Mouse (Mus musculus) stomach, embryonic 16.5 days (tissue): ENCODE results near the gene Slc17a7. TPM values are rescaled to one million over a fixed set of nuclear protein-coding genes. Genes with fewer than 3 reads are reported as not detected.
"Not testable (repeated sequence)": the region's sequence is repeated elsewhere in the genome, so short reads cannot be mapped to it uniquely, and the experiment has no call there.

Experiments
- ATAC-seq: fragments of 200-750 bp; cut with Nextera tagmentation; 2 replicates; pipeline ENCODE4 v1.8.0; 2017; ENCODE audit warnings: moderate number of reproducible peaks, moderate TSS enrichment; ENCODE audit not compliant: insufficient read depth, low FRiP score
- H3K27ac ChIP-seq: fragments of 300-500 bp; sonication (generic); 2 replicates; pipeline ENCODE4 v1.5.1; 2014; ENCODE audit warnings: low read length
- H3K27me3 ChIP-seq: fragments of 300-500 bp; sonication (generic); 2 replicates; pipeline ENCODE4 v1.6.1; 2014; ENCODE audit warnings: low read length, control low read depth, mixed read lengths; ENCODE audit not compliant: control insufficient read depth, insufficient read depth
- H3K36me3 ChIP-seq: fragments of 300-500 bp; sonication (generic); 2 replicates; pipeline ENCODE4 v1.6.1; 2014; ENCODE audit warnings: low read length; ENCODE audit not compliant: control insufficient read depth, insufficient read depth
- H3K4me1 ChIP-seq: fragments of 300-500 bp; sonication (generic); 2 replicates; pipeline ENCODE4 v1.6.1; 2014; ENCODE audit warnings: low read length, control low read depth, mixed read lengths; ENCODE audit not compliant: control insufficient read depth, insufficient read depth
- H3K4me2 ChIP-seq: fragments of 300-500 bp; sonication (generic); 2 replicates; pipeline ENCODE4 v1.6.1; 2014; ENCODE audit warnings: low read depth, low read length, mixed read lengths
- H3K4me3 ChIP-seq: fragments of 300-500 bp; sonication (generic); replicated peaks from 2 replicates; pipeline ENCODE4 v1.5.1; 2014; ENCODE audit warnings: mild to moderate bottlenecking, low read length
- H3K9ac ChIP-seq: fragments of 300-500 bp; sonication (generic); 2 replicates; pipeline ENCODE4 v1.6.1; 2014; ENCODE audit warnings: low read length
- H3K9me3 ChIP-seq: fragments of 300-500 bp; sonication (generic); replicated peaks from 2 replicates; pipeline ENCODE4 v1.6.1; 2016; ENCODE audit warnings: low read length, control low read depth; ENCODE audit not compliant: control insufficient read depth
- WGBS: fragments of 180-500 bp; shearing (Covaris S2); extraction: QIAGEN DNeasy Blood & Tissue Kit; methylation state at CpG from one replicate; pipeline ENCODE4 v1.1.7; 2014; 5-methylcytosine and 5-hydroxymethylcytosine counted together
- polyA plus RNA-seq: library from polyadenylated mRNA; unstranded; fragments of >200 nt; fragmentation: Nextera tagmentation; extraction: Ambion mirVana; gene quantifications from 2 replicates; pipeline ENCODE4 v1.2.1, GENCODE M21; 2015

Gene Slc17a7
- polyA plus RNA-seq, 1 experiment from 2014 or later: 0.22 TPM

DNA sequence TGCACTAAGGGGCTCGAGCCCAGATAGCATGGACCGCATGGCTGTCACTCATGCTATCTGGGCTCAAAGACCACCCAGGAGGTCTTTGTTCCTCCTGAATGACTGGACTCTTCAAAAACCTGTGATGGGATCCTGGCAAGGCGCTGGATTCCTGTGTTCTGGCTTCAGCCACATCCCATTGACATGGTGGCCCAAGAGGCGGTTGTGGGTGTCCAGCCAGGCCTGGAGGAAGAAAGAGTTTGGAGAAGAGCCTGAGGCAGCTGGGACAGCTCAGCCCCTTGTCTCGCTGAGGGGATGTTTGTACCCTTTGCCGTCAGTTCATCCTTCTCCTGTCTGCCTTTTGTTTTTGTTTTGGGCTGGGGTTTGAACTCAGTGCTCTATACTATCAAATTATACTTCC, 14.2 kb upstream of the Slc17a7 start:
- no peak overlapping the region for H3K9ac ChIP-seq
- no peak for ATAC-seq
- WGBS: 57% methylated on average over 6 of the region's 6 CpGs
- no peak overlapping the region for H3K4me2 ChIP-seq
- H3K9me3 ChIP-seq: no peaks in the 10 kb centered on the region
- H3K27me3 ChIP-seq: no peaks in the 10 kb centered on the region
- H3K27ac ChIP-seq: peak overlapping the region; percentile 85
- H3K4me1 ChIP-seq: peaks cover 28% of the 10 kb centered on the region
- no peak overlapping the region for H3K4me3 ChIP-seq
- no peaks in the 10 kb centered on the region; the same call in 1 of the 2 replicates for H3K36me3 ChIP-seq

DNA sequence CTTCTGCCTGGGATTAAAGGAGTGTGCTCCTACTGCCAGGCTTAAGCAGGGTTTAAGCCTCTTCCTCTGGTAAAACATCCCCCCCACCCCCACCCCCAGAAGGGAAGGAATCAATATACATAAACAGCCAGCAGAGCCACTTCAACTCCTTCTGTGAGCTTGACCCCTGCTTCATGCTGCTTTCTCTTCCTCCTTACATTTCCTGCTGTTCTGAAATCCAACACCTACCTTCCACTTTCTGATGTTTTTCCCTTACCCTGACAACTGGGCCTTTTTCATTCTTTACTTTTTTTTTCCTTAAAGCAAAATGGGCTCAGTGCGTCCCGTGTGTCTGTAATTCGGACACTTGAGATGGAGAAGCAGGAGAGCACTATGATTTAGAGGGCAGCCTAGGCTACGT, 13.4 kb upstream of the Slc17a7 start:
- WGBS: 48% methylated on average over 4 of the region's 4 CpGs
- ATAC-seq: no peak
- H3K9ac ChIP-seq: 0 out of 2 replicates have a peak overlapping the region, but pooled peaks have one; percentile 3

DNA sequence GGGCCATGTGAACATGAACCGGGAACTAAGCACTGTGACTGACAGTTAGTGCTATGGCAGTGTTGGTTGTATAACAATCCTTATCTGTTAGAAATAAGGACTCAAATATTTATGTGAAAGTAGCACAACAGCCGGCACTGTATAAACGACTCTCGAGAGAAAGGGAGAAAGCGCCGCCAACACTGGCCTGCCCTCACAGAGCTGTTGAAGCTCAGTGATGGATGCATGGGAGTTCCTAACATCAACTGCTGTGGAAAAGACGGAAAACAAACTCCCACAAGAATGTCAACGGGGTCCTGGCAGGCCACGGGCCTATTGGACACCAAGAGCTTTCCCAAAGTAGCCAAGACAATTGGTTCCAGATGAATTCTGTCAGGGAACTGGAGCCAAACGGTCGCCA, 12.4 kb upstream of the Slc17a7 start:
- Histone ChIP-seq H3K9me3 (no peaks in the 10 kb centered on the region), H3K4me3 (no peak overlapping the region), H3K27ac (peak overlapping the region; percentile 85), H3K4me2 (no peak overlapping the region), H3K27me3 (no peaks in the 10 kb centered on the region), H3K36me3 (no peaks in the 10 kb centered on the region), H3K4me1 (peaks cover 34% of the 10 kb centered on the region), H3K9ac (no peak overlapping the region)
- ATAC-seq: no peak
- WGBS: 22% methylated on average over 11 of the region's 11 CpGs

More for the DNA sequence above, 13.4 kb upstream of the Slc17a7 start:
- H3K27ac ChIP-seq: peak overlapping the region; percentile 85
- peaks cover 34% of the 10 kb centered on the region for H3K4me1 ChIP-seq
- H3K9me3 ChIP-seq: no peaks in the 10 kb centered on the region
- no peak overlapping the region for H3K4me3 ChIP-seq
- H3K4me2 ChIP-seq: 0 out of 2 replicates have a peak overlapping the region, but pooled peaks have one; percentile 11
- H3K36me3 ChIP-seq: no peaks in the 10 kb centered on the region; the same call in 1 of the 2 replicates
- H3K27me3 ChIP-seq: no peaks in the 10 kb centered on the region

DNA sequence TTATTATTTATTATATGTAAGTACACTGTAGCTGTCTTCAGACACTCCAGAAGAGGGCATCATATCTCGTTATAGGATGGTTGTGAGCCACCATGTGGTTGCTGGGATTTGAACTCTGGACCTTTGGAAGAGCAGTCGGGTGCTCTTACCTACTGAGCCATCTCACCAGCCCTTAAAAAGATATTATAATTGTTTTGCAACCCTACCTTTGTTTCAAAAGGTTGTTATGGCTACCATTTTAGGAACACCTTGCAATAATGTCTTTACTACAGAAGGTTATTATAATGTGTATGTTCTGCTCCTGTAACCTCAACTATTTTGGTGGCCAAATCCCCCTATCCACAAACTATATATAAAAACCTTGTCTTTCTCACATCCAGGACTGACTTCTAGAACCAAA, 10.7 kb upstream of the Slc17a7 start:
- H3K4me3 ChIP-seq, H3K27me3 ChIP-seq, H3K9me3 ChIP-seq, H3K36me3 ChIP-seq, ATAC-seq, H3K27ac ChIP-seq: not testable (repeated sequence)
- Histone ChIP-seq H3K4me1 (peaks cover 34% of the 10 kb centered on the region), H3K9ac (0 out of 2 replicates have a peak overlapping the region, but pooled peaks have one; percentile 92), H3K4me2 (peak overlapping the region; percentile 88)
- WGBS: 83% methylated on average over 2 of the region's 2 CpGs

DNA sequence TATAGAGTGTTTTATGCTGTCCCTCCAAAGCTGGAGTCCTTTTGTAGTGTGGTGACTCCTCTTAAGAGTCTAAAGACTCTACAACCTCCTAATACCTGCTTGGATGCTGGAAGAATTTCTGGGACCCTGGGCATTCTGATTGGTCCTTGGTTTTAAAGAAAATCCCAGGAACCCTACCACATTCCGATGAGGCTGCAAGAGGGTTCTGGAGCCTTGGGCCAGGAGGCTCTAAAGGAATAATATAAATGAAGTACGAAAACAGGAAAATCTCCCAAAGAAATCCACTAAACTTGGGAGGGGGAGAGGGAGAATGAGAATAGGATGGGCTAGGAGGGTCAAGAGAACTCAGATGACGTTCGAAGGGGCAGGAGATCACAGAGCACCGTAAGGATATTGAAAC, 10.2 kb upstream of the Slc17a7 start:
- WGBS: 2% methylated on average over 5 of the region's 5 CpGs
- Histone ChIP-seq H3K4me1 (peaks cover 34% of the 10 kb centered on the region), H3K4me3 (peak overlapping the region; percentile 80), H3K9ac (peak overlapping the region; percentile 92), H3K4me2 (peak overlapping the region; percentile 88), H3K27ac (peak overlapping the region; percentile 97), H3K27me3 (no peaks in the 10 kb centered on the region), H3K36me3 (no peaks in the 10 kb centered on the region), H3K9me3 (no peaks in the 10 kb centered on the region)
- ATAC-seq: no peak

DNA sequence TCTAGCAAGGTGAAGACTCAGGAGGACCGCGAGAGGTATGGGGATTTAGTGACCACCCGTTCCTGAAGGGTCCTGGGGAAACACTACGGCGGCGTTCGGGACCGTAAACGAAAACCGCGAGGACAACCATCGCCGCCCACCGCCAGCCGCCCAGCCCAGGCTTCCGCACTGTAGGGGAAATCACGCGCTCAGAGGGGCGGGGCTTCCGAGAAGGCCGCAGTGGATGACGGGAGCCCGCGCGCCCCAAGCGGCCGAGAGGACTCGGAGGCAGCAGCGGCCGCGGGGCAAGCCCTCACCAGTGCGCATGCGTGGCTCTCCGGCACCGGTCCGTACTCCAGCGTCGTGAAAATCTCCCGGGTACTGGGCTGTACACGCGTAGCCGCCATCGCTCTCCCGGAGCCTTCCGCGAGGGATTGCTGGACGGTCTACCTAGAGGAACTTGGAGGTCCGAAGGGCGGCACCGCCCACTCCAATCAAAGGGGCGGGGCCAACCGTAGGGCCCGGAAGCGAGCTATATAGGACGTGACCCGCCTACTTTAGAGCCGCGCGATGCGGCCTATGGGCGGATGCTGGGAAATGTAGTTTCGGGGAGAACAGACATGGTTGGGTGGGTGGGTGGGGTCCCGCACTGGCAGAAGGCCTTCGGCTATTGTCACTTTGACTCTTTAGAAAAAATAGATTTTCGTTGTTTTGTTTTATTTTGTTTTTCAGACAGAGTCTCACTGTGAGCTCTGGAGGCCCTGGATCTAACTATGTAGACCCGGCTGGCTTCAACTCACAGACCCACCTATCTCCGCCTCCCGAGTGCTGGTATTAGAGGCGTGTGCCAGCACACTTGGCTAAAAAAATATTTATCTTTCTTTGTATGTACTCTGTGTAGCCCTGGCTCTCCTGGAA, 9.4 kb upstream of the Slc17a7 start, which contains the start of the genes Pih1d1 and Aldh16a1:
Gene Pih1d1, plus strand, starts transcription at position 208 of the 897 bp plus-strand sequence.
Gene Aldh16a1, minus strand, starts transcription at position 489 of the 897 bp plus-strand sequence.
- Histone ChIP-seq H3K27me3 (no peaks in the 10 kb centered on the region), H3K4me1 (peaks cover 33% of the 10 kb centered on the region), H3K9ac (peak within 1 kb of the TSS; percentile 92), H3K9me3 (no peaks in the 10 kb centered on the region), H3K36me3 (no peaks in the 10 kb centered on the region), H3K27ac (peak within 1 kb of the TSS; percentile 97), H3K4me3 (peak within 1 kb of the TSS; percentile 80), H3K4me2 (peak within 1 kb of the TSS; percentile 88)
- ATAC-seq: peak; percentile 95
- 2% methylated on average over 66 of the region's 69 CpGs for WGBS

DNA sequence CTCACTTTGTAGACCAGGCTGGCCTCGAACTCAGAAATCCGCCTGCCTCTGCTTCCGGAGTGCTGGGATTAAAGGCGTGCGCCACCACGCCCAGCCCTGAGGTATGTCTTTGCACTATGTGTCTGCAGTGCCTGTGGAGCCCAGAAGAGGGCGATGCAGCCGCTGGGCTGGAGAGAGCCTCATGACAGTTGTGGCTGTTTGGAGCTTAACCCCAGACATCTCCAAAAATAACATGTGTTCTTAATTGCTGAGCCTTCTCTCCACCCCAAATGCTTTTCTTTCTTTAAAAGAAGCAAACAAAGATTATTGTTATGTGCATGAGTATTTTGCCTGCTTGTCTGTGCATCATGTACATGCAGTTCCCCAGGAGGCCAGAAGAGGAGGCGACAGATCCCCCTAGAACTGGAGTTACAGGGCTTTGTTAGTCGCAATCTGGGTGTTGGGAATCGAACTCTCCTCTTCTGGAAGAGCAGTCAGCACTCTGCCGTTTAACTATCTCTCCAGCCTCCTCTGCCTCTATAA, 8.7 kb upstream of the Slc17a7 start:
- Histone ChIP-seq H3K4me2 (peak overlapping the region; percentile 60), H3K4me1 (peaks cover 28% of the 10 kb centered on the region), H3K9ac (peak overlapping the region; percentile 92; the same call in 1 of the 2 replicates), H3K27ac (peak overlapping the region; percentile 55), H3K4me3 (peak overlapping the region; percentile 80), H3K9me3 (no peaks in the 10 kb centered on the region), H3K36me3 (no peaks in the 10 kb centered on the region), H3K27me3 (no peaks in the 10 kb centered on the region)
- 73% methylated on average over 12 of the region's 12 CpGs for WGBS
- peak; percentile 1; the same call in 1 of the 2 replicates for ATAC-seq

DNA sequence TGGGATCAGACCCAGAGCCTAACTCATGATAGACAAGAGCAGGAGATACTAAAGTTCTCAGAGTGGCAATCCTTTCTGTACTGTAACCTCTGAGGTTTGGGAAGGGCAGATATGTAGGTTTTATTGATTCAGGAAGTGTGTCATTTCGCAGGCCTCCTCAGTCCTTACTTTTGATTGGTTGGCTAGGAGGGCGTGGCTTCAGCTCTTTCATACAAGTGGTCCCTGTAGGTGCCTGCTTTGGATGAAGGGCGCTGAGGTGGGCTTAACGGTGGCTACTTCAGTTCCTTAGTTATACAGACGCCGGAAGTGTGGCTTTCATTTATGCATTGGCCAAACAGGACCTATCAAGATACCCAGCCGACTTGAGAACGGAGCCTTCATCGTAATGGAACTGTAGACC, 8.2 kb upstream of the Slc17a7 start:
- 80% methylated on average over 9 of the region's 9 CpGs for WGBS
- Histone ChIP-seq H3K9me3 (no peaks in the 10 kb centered on the region), H3K4me2 (no peak overlapping the region), H3K9ac (no peak overlapping the region), H3K4me3 (no peak overlapping the region), H3K27ac (peak overlapping the region; percentile 55), H3K27me3 (no peaks in the 10 kb centered on the region), H3K36me3 (no peaks in the 10 kb centered on the region), H3K4me1 (peaks cover 23% of the 10 kb centered on the region)
- no peak for ATAC-seq

DNA sequence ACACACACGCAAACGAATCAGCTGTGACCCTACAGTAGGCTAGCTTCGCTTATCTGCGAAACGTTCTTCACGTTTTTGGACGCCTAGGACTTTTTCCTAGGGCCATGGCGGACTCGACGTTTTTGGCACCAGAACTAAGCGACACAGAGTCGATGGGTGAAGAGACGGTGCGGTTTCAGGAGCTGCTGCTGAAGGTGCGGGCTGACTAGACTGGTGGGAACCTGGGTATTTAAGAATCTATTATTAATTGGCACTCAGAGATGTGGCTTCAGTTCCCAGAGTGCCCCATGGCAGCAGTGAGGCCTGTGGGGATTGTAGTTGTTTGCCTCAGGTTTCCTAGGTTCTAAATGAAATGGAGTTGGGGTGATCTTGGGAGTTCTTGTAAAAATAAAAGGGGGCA, 7.5 kb upstream of the Slc17a7 start:
- Histone ChIP-seq H3K4me3 (no peak overlapping the region), H3K27ac (no peak overlapping the region), H3K4me2 (no peak overlapping the region), H3K4me1 (peaks cover 18% of the 10 kb centered on the region), H3K9me3 (no peaks in the 10 kb centered on the region), H3K27me3 (no peaks in the 10 kb centered on the region), H3K36me3 (no peaks in the 10 kb centered on the region), H3K9ac (peak overlapping the region; percentile 5; the same call in 1 of the 2 replicates)
- 92% methylated on average over 15 of the region's 15 CpGs for WGBS
- ATAC-seq: no peak
